ENCODE assay signal across 4 mouse cellular contexts in genomic region chr8:71807788-71808187, GRCm38 (mm10).
DNase-seq lines count a peak whose midpoint lies in the region; ATAC-seq lines count a peak whose summit lies in the region.
"Not testable (repeated sequence)": the region's sequence is repeated elsewhere in the genome, so short reads cannot be mapped to it uniquely, and the experiment has no call there.

No protein-coding gene starts in this region.

- not testable (repeated sequence) for H3K27ac ChIP-seq in kidney, embryonic 16.5 days (ENCODE audit: low read length); liver, embryonic 11.5 days (ENCODE audit: low read depth, low read length); stomach, embryonic 14.5 days (ENCODE audit: low read length)

- 0 out of 2 replicates have a peak, but pooled peaks have one; percentile 57 for ATAC-seq in kidney, embryonic 16.5 days (ENCODE audit: low FRiP score, low TSS enrichment)
- peak; percentile 36; the same call in 1 of the 2 replicates for ATAC-seq in liver, embryonic 11.5 days (replicated peaks; ENCODE audit: low FRiP score)
- ATAC-seq in stomach, embryonic 14.5 days (ENCODE audit: insufficient number of reproducible peaks, insufficient read depth, low FRiP score, low read depth): peak; percentile 61; the same call in 1 of the 2 replicates

- H3K4me2 ChIP-seq in kidney, embryonic 16.5 days (replicated peaks; ENCODE audit: low read depth, low read length); liver, embryonic 11.5 days; stomach, embryonic 14.5 days (replicated peaks; ENCODE audit: low read depth, low read length): not testable (repeated sequence)

- not testable (repeated sequence) for H3K36me3 ChIP-seq in kidney, embryonic 16.5 days (ENCODE audit: insufficient read depth, low read length); liver, embryonic 11.5 days (ENCODE audit: control insufficient read depth, insufficient read depth, low read length); stomach, embryonic 14.5 days (ENCODE audit: control insufficient read depth, insufficient read depth, low read length)

- H3K9ac ChIP-seq in kidney, embryonic 16.5 days (replicated peaks; ENCODE audit: low read length); liver, embryonic 11.5 days (ENCODE audit: low read depth, low read length); stomach, embryonic 14.5 days (replicated peaks; ENCODE audit: low read depth, low read length): not testable (repeated sequence)

- not testable (repeated sequence) for H3K9me3 ChIP-seq in kidney, embryonic 16.5 days (ENCODE audit: low read length); liver, embryonic 11.5 days (ENCODE audit: control insufficient read depth, low read length); stomach, embryonic 14.5 days (ENCODE audit: control insufficient read depth, low read depth, low read length)

- WGBS in kidney, embryonic 16.5 days: 60% methylated on average over 3 of the region's 4 CpGs
- WGBS in liver, embryonic 11.5 days: 57% methylated on average over 3 of the region's 4 CpGs
- WGBS in stomach, embryonic 14.5 days: 30% methylated on average over 3 of the region's 4 CpGs

- not testable (repeated sequence) for H3K27me3 ChIP-seq in kidney, embryonic 16.5 days (ENCODE audit: insufficient read depth, low read length); liver, embryonic 11.5 days (replicated peaks; ENCODE audit: control insufficient read depth, insufficient read depth, low read length); stomach, embryonic 14.5 days (ENCODE audit: control insufficient read depth, insufficient read depth, low read length)

- DNase-seq in heart, adult 11 months: peak; percentile 84
- not testable (repeated sequence) for DNase-seq in liver, embryonic 11.5 days (ENCODE audit: low spot score)

- not testable (repeated sequence) for H3K4me3 ChIP-seq in kidney, embryonic 16.5 days (ENCODE audit: low read length); liver, embryonic 11.5 days (ENCODE audit: low read depth, low read length); stomach, embryonic 14.5 days (ENCODE audit: low read depth, low read length)

- H3K4me1 ChIP-seq in kidney, embryonic 16.5 days (ENCODE audit: insufficient read depth, low read length); liver, embryonic 11.5 days (replicated peaks; ENCODE audit: control insufficient read depth, insufficient read depth, low read length); stomach, embryonic 14.5 days (ENCODE audit: control insufficient read depth, insufficient read depth, low read length): not testable (repeated sequence)
